Comparison of ENCODE assay signal across 10 mouse cellular contexts in genomic region chr17:71691361-71691875, GRCm38 (mm10). TPM values are rescaled to one million over a fixed set of nuclear protein-coding genes. Genes with fewer than 3 reads are reported as not detected.
A peak's percentile ranks its signal among the peaks of the same experiment; 100 is the strongest.
DNase-seq lines count a peak whose midpoint lies in the region; ATAC-seq and TF ChIP-seq lines count a peak whose summit lies in the region.
"Had no signal": no experiment of that assay in that cellular context is flagged by ENCODE, and none has a peak within 500 bp of the region (broad histone marks: within the 10 kb centered on the region; RNA-seq: fewer than 3 reads in every experiment).

No protein-coding gene starts in this region.

- peaks cover 0 to 32% of the 10 kb centered on the region in 2 experiments for H3K36me3 ChIP-seq in CH12.LX (replicated peaks in 1 of 2; ENCODE audit: control insufficient read depth in 1 of 2, insufficient read depth in 1 of 2, low read length in 1 of 2)
- no peaks in the 10 kb centered on the region for H3K36me3 ChIP-seq in embryonic facial prominence, embryonic 10.5 days (replicated peaks)
- H3K36me3 ChIP-seq: limb, embryonic 12.5 days had no signal

- TF ChIP-seq RAD21 in CH12.LX (IDR thresholded peaks at IDR 0.05; ENCODE audit: low read depth, low read length), result no peak

- 84% methylated on average over 11 of the region's 11 CpGs for WGBS in embryonic facial prominence, embryonic 10.5 days

- peaks cover 24 to 72% of the 10 kb centered on the region in 2 experiments for H3K4me1 ChIP-seq in CH12.LX (ENCODE audit: control insufficient read depth in 1 of 2, insufficient read depth in 2 of 2)
- H3K4me1 ChIP-seq in embryonic facial prominence, embryonic 10.5 days, result peaks cover 24% of the 10 kb centered on the region

- no peaks in the 10 kb centered on the region for H3K79me2 ChIP-seq in CH12.LX (replicated peaks; ENCODE audit: control insufficient read depth, extremely low read depth, insufficient read depth, poor library complexity, severe bottlenecking)

- intact Hi-C loops in left cerebral cortex, postnatal 25 days (cut with DNase I), result loop anchor here (2.0 kb wide), 1 partner anchor 51 kb away; no protein-coding TSS in a partner anchor

- dilution Hi-C loops in CH12.LX (cut with MboI; ENCODE audit: extremely low pct_ligation_motif_present, extremely low pct_unique_long_range_greater_than_20kb, low sequenced_read_pairs), result no loop called here

- H3K9me3 ChIP-seq in CH12.LX (replicated peaks; ENCODE audit: low read length), result no peaks in the 10 kb centered on the region
- H3K9me3 ChIP-seq in embryonic facial prominence, embryonic 10.5 days, result no peaks in the 10 kb centered on the region
- H3K9me3 ChIP-seq: limb, embryonic 12.5 days had no signal

- no peaks in the 10 kb centered on the region for H3K27me3 ChIP-seq in CH12.LX (replicated peaks)
- H3K27me3 ChIP-seq in embryonic facial prominence, embryonic 10.5 days (replicated peaks; ENCODE audit: low read depth, poor library complexity, severe bottlenecking), result no peaks in the 10 kb centered on the region
- H3K27me3 ChIP-seq: limb, embryonic 12.5 days had no signal

- in situ Hi-C loops in CH12.LX (cut with MboI; ENCODE audit: low pct_ligation_motif_present, low pct_unique_long_range_greater_than_20kb, low sequenced_read_pairs), result no loop called here

- TF ChIP-seq CTCF in CH12.LX (conservative IDR thresholded peaks at IDR 0.05 in 1 of 2, IDR thresholded peaks at IDR 0.05 in 1 of 2; ENCODE audit: low read depth in 2 of 2, low read length in 2 of 2), result no peak

- H3K4me3 ChIP-seq in CH12.LX (replicated peaks in 1 of 3; ENCODE audit: low read depth in 2 of 3, low read length in 2 of 3, poor library complexity in 1 of 3), result peak overlapping the region in 2 of 3 experiments; percentile 20 to 58
- H3K4me3 ChIP-seq in embryonic facial prominence, embryonic 10.5 days, result no peak overlapping the region
- H3K4me3 ChIP-seq: limb, embryonic 12.5 days had no signal

- no peak overlapping the region for H3K27ac ChIP-seq in CH12.LX (ENCODE audit: insufficient read depth, low read depth)
- no peak overlapping the region for H3K27ac ChIP-seq in embryonic facial prominence, embryonic 10.5 days (replicated peaks)
- H3K27ac ChIP-seq: limb, embryonic 12.5 days had no signal

- H3K4me2 ChIP-seq in CH12.LX (ENCODE audit: insufficient read depth, low read depth, poor library complexity, severe bottlenecking), result no peak overlapping the region; the same call in 1 of the 2 replicates
- H3K4me2 ChIP-seq: limb, embryonic 12.5 days had no signal

- no peak for ATAC-seq in erythroblast, adult 5-6 weeks (replicated peaks; ENCODE audit: low FRiP score, poor library complexity, severe bottlenecking)
- ATAC-seq: midbrain, embryonic 16.5 days had no signal

- TF ChIP-seq EP300 in CH12.LX (IDR thresholded peaks at IDR 0.05; ENCODE audit: low read length), result no peak

- no peak overlapping the region for H3K9ac ChIP-seq in CH12.LX (ENCODE audit: insufficient read depth, low read depth)
- H3K9ac ChIP-seq: limb, embryonic 12.5 days had no signal

- DNase-seq in adrenal gland, postnatal 10 days, result peak; percentile 24
- DNase-seq in adrenal gland, adult 18-20 months (ENCODE audit: low spot score in 2 of 2), result no peak
- peak; percentile 28 for DNase-seq in kidney, postnatal 14 days
- no peak for DNase-seq in kidney, adult 8-10 months
- DNase-seq in CH12.LX (ENCODE audit: extremely low read depth), result peak; percentile 43
- DNase-seq in left cerebral cortex, postnatal 25 days (ENCODE audit: low spot score in 2 of 2), result peak; percentile 42 to 64
- DNase-seq in embryonic facial prominence, embryonic 10.5 days (ENCODE audit: low spot score), result no peak

- no peak for TF ChIP-seq POLR2A in CH12.LX (IDR thresholded peaks at IDR 0.05; ENCODE audit: low read depth, low read length)

TF ChIP-seq in CH12.LX, 34 proteins besides CTCF, POLR2A, EP300 and RAD21:
- TF ChIP-seq RCOR1 (conservative IDR thresholded peaks at IDR 0.05; ENCODE audit: low read depth, low read length) (no peak), ZC3H11A (IDR thresholded peaks at IDR 0.05; ENCODE audit: low read depth, low read length) (no peak), MAX (IDR thresholded peaks at IDR 0.05; ENCODE audit: low read length) (no peak), SIN3A (IDR thresholded peaks at IDR 0.05; ENCODE audit: low read length) (no peak), NRF1 (IDR thresholded peaks at IDR 0.05; ENCODE audit: low read depth, low read length) (no peak), MAFK (IDR thresholded peaks at IDR 0.05; ENCODE audit: insufficient replicate concordance, low read length) (no peak), E2F4 (IDR thresholded peaks at IDR 0.05; ENCODE audit: insufficient replicate concordance, low read depth, low read length) (no peak), MEF2A (IDR thresholded peaks at IDR 0.05; ENCODE audit: borderline replicate concordance, low read depth, low read length) (no peak), MYC (IDR thresholded peaks at IDR 0.05; ENCODE audit: low read depth, low read length) (no peak), CHD2 (IDR thresholded peaks at IDR 0.05; ENCODE audit: low read length) (no peak), ZMIZ1 (IDR thresholded peaks at IDR 0.05; ENCODE audit: low read depth, low read length) (no peak), ZNF384 (IDR thresholded peaks at IDR 0.05; ENCODE audit: low read depth, low read length) (no peak), ELF1 (IDR thresholded peaks at IDR 0.05; ENCODE audit: low read depth, low read length) (no peak)
TF ChIP-seq in CH12.LX: peak in this region for 0.

RNA-seq across cellular contexts. Expression of gene Togaram2, which starts 18.4 kb away (rescaled TPM):
- under 1 TPM; 0.27 to 0.33 TPM for total RNA-seq in adrenal gland, postnatal 10 days (2021)
- under 1 TPM in 1 of 2 experiments, not detected in 1; 0.13 TPM for total RNA-seq in adrenal gland, adult 18-20 months (2021)
- 0.71 and 0.76 TPM in 2 replicates for total RNA-seq in CH12.LX (2012; rRNA removed)
- total RNA-seq in CH12.LX (2014; rRNA removed), result 2.6 and 3.2 TPM in 2 replicates
- polyA plus RNA-seq in CH12.LX (2012; ENCODE audit: insufficient read length, low read depth), result 17.6 and 19.6 TPM in 2 replicates
- 1 to 10 TPM; 2.4 to 3.4 TPM for total RNA-seq in left cerebral cortex, postnatal 25 days (2021)
- not detected in 2 replicates for total RNA-seq in erythroblast, adult 5-6 weeks (2015; ENCODE audit: low replicate concordance)
- total RNA-seq in erythroblast, adult 5-6 weeks (2017; ENCODE audit: low replicate concordance), result not detected in 2 replicates
- 0.05 TPM in 1 of 2 replicates, not detected in the other for polyA plus RNA-seq in embryonic facial prominence, embryonic 10.5 days (2016; fragmentation: Nextera tagmentation; extraction: Ambion mirVana)
- polyA plus RNA-seq: limb, embryonic 12.5 days had no signal

Comparison
In these comparisons a context has a peak if more than half of its experiments do, and no peak if none do; other contexts are left out.
1. DNase-seq: peak in adrenal gland, postnatal 10 days (single experiment), kidney, postnatal 14 days (single experiment), CH12.LX (single experiment) and left cerebral cortex, postnatal 25 days (2 of 2); none in adrenal gland, adult 18-20 months (0 of 2), kidney, adult 8-10 months (0 of 2) and embryonic facial prominence, embryonic 10.5 days (single experiment).